Mouse (Mus musculus) heart, adult 11 months (tissue): ENCODE data around the gene Hist1h4h.

Experiments used
- DNase-seq: peaks from one replicate; pipeline ENCODE4 v3.0.0; 2022

Hist1h4h gene

DNA sequence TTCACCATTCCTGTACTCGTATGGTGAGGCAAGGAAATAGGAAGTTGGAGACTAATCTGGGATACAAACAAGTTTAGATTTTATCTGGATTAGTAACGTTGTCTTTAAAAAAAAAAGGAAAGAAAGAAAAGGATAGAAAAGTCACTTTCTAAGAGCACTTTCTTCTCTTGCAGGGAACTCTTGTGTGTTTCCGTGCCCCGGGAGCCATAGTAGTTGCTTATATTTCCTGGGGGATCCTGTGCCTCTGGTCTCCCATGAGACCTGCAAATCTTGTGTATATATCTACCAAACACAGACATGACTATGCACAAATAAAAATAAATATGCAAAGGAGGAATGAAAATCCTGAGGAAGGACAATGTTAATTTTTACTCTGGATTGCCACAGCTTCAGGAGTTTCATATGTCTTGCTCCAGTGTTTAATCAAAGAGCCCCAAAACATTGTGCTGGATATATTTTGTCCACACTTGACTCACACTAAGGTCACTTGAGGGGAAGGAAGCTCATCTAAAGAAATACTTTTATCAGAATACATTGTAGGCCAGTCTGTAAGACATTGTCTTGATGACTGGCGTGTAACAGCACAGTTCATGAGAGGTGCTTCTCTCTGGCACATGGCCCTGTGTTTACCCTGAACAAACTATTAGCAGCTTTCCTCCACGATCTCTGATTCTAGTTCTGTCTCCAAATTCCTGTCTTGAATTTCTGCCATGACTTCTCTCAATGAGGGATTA, 46.2 kb downstream of the Hist1h4h start:
- peak; percentile 62 for DNase-seq

DNA sequence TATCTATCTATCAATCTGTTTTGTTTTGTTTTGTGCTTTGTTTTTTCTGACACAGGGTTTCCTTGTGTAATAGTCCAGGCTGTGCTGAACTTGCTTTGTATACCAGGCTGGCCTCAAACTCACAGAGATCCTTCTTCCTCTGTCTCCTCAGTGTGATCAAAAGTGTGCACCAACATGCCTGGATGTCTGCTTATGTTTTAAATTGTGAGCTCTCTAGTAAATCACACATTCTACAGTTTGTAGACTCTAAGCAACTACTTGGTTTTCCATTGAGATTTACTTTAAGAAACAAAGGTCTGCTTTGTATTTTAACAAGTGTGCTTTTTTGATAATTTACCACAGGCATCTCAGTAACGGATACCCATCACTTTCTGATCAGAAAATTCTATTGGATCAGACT, 47.0 kb downstream of the Hist1h4h start:
- DNase-seq, result no peak
